Mouse (Mus musculus) mammary gland, adult 2 months (tissue): Measurements from ENCODE around the gene Olfr99. TPM values are rescaled to one million over a fixed set of nuclear protein-coding genes. Genes with fewer than 3 reads are reported as not detected.

ENCODE experiments used
- polyA plus RNA-seq: library from polyadenylated mRNA; depleted of rRNA; stranded (reverse); fragments of >200 nt; gene quantifications from 2 replicates; pipeline ENCODE4 v1.2.3, GENCODE M21; 2012; ENCODE audit warnings: low replicate concordance; rRNA removed

Gene Olfr99
- polyA plus RNA-seq, result not detected in 2 replicates

DNA sequence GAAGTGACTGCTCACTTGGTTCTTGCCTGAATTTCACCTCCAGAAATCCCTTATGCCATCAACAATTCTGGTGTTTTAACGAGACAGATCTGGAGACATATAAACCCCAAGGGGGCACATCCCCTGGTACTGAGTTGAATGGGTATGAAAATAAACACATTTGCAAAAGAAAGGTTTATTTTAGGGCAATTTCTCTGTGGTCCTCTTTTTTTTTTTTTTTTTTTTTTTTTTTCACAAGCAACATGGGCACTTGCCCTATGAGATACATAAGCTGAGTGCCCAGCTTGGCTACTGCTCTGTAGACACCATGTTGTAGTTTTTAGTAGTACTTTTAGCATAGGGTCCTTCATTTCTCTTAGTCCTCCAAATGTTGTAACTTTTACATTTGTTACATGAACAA, at the start of gene Olfr99:
Olfr99 (minus strand) TSS at position 101 of the 400 bp plus-strand sequence.

DNA sequence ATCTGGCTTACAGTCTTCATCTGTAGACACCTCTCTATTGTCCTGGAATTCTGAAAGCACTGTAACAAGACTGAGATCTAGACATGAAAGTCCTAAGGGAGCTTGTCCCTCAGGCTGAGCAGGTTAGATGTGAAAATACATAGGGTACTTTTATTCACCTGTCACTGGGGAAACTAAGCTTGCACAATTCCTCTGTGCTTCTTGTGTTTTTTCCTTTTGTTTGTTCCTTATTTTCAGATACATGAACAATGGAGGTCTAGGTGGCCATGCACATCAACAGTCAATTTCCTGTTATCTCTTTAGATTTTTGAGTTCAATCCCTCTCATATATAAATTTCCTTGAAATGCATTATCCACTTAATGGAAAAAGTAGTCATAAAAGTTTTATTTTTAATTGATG, 33.7 kb upstream of the Olfr99 start, which contains the start of gene Olfr102:
Olfr102 (minus strand) TSS at position 101 of the 400 bp plus-strand sequence.

DNA sequence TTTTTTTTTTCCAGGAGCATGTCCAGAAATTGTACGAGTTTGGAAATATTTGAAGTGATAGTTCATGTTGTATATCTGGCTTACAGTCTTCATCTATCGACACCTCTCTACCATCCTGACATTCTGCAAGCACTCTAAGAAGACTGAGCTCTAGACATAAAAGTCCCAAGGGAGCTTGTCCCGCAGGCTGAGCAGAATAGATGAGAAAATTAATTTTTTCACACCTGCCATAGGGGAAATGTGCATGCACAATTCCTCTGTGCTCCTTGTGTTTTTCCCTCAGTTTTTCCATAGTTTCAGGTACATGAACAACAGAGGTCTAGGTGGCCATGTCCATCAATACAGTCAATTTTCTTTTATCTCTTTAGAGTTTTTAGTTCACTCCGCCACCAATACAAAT, 21.0 kb upstream of the Olfr99 start, which contains the start of gene Olfr101:
Olfr101 (minus strand) TSS at position 101 of the 400 bp plus-strand sequence.

DNA sequence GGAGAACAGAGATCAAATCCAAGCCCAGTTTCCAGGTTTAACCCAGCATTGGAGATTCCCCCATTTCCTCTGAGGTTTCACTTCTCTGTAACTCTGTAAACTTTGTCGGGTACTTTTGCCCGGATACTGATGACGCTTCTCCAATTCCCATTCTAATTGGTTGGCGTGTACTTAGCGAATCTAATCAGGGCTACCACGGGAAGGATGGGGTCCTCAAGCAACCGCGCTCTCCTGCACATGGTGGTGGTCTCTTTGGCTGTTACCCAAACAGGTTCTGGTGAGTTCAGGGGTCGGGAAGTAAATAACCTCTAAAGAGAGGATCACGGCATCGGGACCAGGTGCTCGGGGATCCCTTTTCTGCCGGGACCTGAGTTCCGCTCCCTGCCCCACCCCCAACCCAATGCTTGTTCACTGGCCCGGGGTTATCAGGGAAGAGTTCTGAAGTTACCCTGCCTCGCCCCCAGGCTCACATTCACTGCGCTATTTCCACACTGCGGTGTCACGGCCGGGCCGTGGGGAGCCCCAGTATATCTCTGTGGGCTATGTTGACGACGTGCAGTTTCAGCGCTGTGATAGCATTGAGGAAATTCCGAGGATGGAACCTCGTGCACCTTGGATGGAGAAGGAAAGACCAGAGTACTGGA, 13.1 kb downstream of the Olfr99 start, which contains the start of gene H2-M3:
H2-M3 (plus strand) TSS at position 163 of the 644 bp plus-strand sequence.

DNA sequence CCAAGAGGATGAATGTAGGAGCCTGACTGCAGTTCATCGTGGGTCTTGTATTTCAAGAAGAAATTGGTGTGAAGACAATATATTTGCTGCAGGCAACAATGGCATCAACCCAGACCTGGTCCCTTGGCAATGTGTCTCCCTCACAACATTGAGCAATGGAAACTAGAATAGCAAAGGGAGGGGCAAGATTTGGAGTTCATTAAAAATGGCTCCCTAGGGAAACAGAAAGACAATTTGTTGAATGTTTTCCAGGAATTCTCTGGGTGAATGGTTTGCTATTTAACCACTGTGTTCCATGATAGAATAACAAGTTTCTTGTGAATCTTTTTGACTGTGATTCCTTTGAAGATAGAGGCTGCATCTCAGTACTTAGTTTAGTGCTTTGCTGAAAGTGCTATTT, 19.6 kb downstream of the Olfr99 start, which contains the start of gene Olfr98:
Olfr98 (minus strand) TSS at position 124 of the 400 bp plus-strand sequence.

DNA sequence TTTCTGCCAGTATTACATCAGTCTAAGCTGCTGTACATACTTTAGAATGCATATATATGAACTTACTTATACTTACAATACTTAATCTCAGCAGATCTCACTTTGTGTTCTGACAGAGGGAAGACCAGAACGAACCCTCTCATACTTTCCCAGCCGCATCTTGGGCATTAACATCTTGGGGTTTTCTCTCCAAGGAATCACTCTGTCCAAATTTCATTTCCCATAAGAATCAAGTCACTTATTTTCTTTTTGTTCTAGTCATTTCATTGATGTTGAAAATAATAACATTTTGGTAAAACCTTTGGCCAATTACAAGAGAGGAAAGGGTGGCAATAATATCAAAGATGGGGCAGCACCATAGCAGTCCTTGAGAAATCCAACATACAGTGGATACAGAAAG, 46.0 kb downstream of the Olfr99 start, which contains the start of gene Olfr97:
Olfr97 (minus strand) TSS at position 101 of the 400 bp plus-strand sequence.

Other genes with a start within 250 kb of the Olfr99 start
- gene Gabbr1, start 237.5 kb downstream of the Olfr99 start, polyA plus RNA-seq, result 29.6 and 40.7 TPM in 2 replicates
- not detected in 2 replicates for gene Olfr90, start 195.0 kb downstream of the Olfr99 start, polyA plus RNA-seq
- gene Olfr91, start 185.2 kb downstream of the Olfr99 start, polyA plus RNA-seq, result not detected in 2 replicates
- not detected in 2 replicates for gene Olfr92, start 163.4 kb downstream of the Olfr99 start, polyA plus RNA-seq
- gene Olfr93, start 122.0 kb downstream of the Olfr99 start, polyA plus RNA-seq, result not detected in 2 replicates
- 4.3 and 5.8 TPM in 2 replicates for gene Ubd, start 89.6 kb downstream of the Olfr99 start, polyA plus RNA-seq
- not detected in 2 replicates for gene Olfr94, start 82.5 kb downstream of the Olfr99 start, polyA plus RNA-seq
- gene Olfr95, start 70.3 kb downstream of the Olfr99 start, polyA plus RNA-seq, result not detected in 2 replicates
- gene Olfr96, start 63.3 kb downstream of the Olfr99 start, polyA plus RNA-seq, result not detected in 2 replicates
- not detected in 2 replicates for gene Olfr97, start 46.1 kb downstream of the Olfr99 start, polyA plus RNA-seq
- gene Olfr98, start 19.7 kb downstream of the Olfr99 start, polyA plus RNA-seq, result not detected in 2 replicates
- gene H2-M3, start 13.2 kb downstream of the Olfr99 start, polyA plus RNA-seq, result 16.8 and 24.2 TPM in 2 replicates
- gene Olfr101, start 20.9 kb upstream of the Olfr99 start, polyA plus RNA-seq, result not detected in 2 replicates
- gene Olfr102, start 33.6 kb upstream of the Olfr99 start, polyA plus RNA-seq, result not detected in 2 replicates
- gene Olfr103, start 56.2 kb upstream of the Olfr99 start, polyA plus RNA-seq, result not detected in 2 replicates
- not detected in 2 replicates for gene Olfr104-ps, start 76.1 kb upstream of the Olfr99 start, polyA plus RNA-seq
- gene Olfr105-ps, start 95.6 kb upstream of the Olfr99 start, polyA plus RNA-seq, result not detected in 2 replicates
- not detected in 2 replicates for gene Olfr106-ps, start 106.9 kb upstream of the Olfr99 start, polyA plus RNA-seq
- gene Olfr107, start 115.8 kb upstream of the Olfr99 start, polyA plus RNA-seq, result not detected in 2 replicates
- gene Olfr108, start 162.0 kb upstream of the Olfr99 start, polyA plus RNA-seq, result not detected in 2 replicates
- not detected in 2 replicates for gene Olfr109, start 175.5 kb upstream of the Olfr99 start, polyA plus RNA-seq
- gene H2-M2, start 200.1 kb upstream of the Olfr99 start, polyA plus RNA-seq, result 13.9 and 17.2 TPM in 2 replicates
- gene Olfr110, start 209.0 kb upstream of the Olfr99 start, polyA plus RNA-seq, result 0.19 and 0.23 TPM in 2 replicates
- gene Olfr111, start 224.6 kb upstream of the Olfr99 start, polyA plus RNA-seq, result 0.22 and 0.52 TPM in 2 replicates